Mouse (Mus musculus) forebrain, embryonic 11.5 days (tissue): ENCODE data around the gene Kbtbd4. TPM values are rescaled to one million over a fixed set of nuclear protein-coding genes. Genes with fewer than 3 reads are reported as not detected.

Experiments used
- ATAC-seq: fragments of 200-750 bp; cut with Nextera tagmentation; replicated peaks from 2 replicates; pipeline ENCODE4 v1.8.0; 2017; ENCODE audit warnings: moderate TSS enrichment; ENCODE audit not compliant: low FRiP score
- DNase-seq: peaks from one replicate; pipeline ENCODE4 v3.0.0-alpha.2; 2017; ENCODE audit warnings: low spot score
- H3K27ac ChIP-seq: fragments of 300-500 bp; sonication (generic); 2 replicates; pipeline ENCODE4 v1.5.1; 2014; ENCODE audit warnings: low read depth, low read length
- H3K27me3 ChIP-seq: fragments of 300-500 bp; sonication (generic); 2 replicates; pipeline ENCODE4 v1.6.1; 2014; ENCODE audit warnings: mild to moderate bottlenecking, low read length, mixed read lengths; ENCODE audit not compliant: control insufficient read depth, insufficient read depth
- H3K36me3 ChIP-seq: fragments of 300-500 bp; sonication (generic); 2 replicates; pipeline ENCODE4 v1.6.1; 2014; ENCODE audit warnings: mild to moderate bottlenecking, low read length, moderate library complexity, mixed read lengths; ENCODE audit not compliant: control insufficient read depth, insufficient read depth
- H3K4me1 ChIP-seq: fragments of 300-500 bp; sonication (generic); replicated peaks from 2 replicates; pipeline ENCODE4 v1.6.1; 2014; ENCODE audit warnings: low read length, mixed read lengths; ENCODE audit not compliant: control insufficient read depth, insufficient read depth
- H3K4me2 ChIP-seq: fragments of 300-500 bp; sonication (generic); 2 replicates; pipeline ENCODE4 v1.6.1; 2014; ENCODE audit warnings: low read depth, mild to moderate bottlenecking, low read length, moderate library complexity, mixed read lengths; ENCODE audit not compliant: severe bottlenecking
- H3K4me3 ChIP-seq: fragments of 300-500 bp; sonication (generic); 2 replicates; pipeline ENCODE4 v1.5.1; 2014; ENCODE audit warnings: low read depth, low read length
- H3K9ac ChIP-seq: fragments of 300-500 bp; sonication (generic); 2 replicates; pipeline ENCODE4 v1.6.1; 2014; ENCODE audit warnings: low read length
- H3K9me3 ChIP-seq: fragments of 300-500 bp; sonication (generic); 2 replicates; pipeline ENCODE4 v1.6.1; 2016; ENCODE audit warnings: low read length, mixed read lengths; ENCODE audit not compliant: control insufficient read depth
- WGBS: fragments of 180-500 bp; shearing (Covaris S2); extraction: QIAGEN DNeasy Blood & Tissue Kit; methylation state at CpG from one replicate; pipeline ENCODE4 v1.1.7; 2014; 5-methylcytosine and 5-hydroxymethylcytosine counted together
- polyA plus RNA-seq: library from polyadenylated mRNA; unstranded; fragments of >200 nt; fragmentation: Nextera tagmentation; extraction: Ambion mirVana; gene quantifications from 2 replicates; pipeline ENCODE4 v1.2.1, GENCODE M21; 2014

Kbtbd4 gene
- polyA plus RNA-seq, 1 experiment from 2014 or later: 48.0 TPM

DNA sequence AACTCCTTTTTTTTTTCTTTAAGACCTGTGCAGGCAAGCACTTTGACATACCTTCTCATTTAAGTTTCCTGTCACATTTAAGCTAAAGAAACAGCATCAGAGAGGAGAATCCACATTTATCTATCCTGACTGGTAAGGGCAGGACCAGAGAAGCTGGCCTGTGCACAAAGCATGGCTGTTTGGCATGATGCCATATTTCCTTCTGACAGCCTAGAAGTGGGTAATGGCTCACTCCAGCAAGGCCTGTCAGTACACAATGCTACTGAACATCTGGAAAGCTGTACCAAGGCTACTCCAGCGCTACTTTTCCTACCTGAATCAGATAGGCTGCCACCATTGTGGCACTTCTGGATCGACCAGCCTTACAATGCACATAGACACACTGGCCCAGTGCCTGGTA lies 9.1 kb downstream of the Kbtbd4 start:
- no peak overlapping the region for H3K4me3 ChIP-seq
- H3K4me1 ChIP-seq: peaks cover 2% of the 10 kb centered on the region; the same call in 1 of the 2 replicates
- no peaks in the 10 kb centered on the region for H3K9me3 ChIP-seq
- DNase-seq: no peak
- no peak overlapping the region for H3K27ac ChIP-seq
- no peaks in the 10 kb centered on the region for H3K27me3 ChIP-seq
- ATAC-seq: no peak
- no peaks in the 10 kb centered on the region; the same call in 1 of the 2 replicates for H3K36me3 ChIP-seq
- H3K9ac ChIP-seq: no peak overlapping the region
- 87% methylated on average over 2 of the region's 2 CpGs for WGBS
- H3K4me2 ChIP-seq: no peak overlapping the region

DNA sequence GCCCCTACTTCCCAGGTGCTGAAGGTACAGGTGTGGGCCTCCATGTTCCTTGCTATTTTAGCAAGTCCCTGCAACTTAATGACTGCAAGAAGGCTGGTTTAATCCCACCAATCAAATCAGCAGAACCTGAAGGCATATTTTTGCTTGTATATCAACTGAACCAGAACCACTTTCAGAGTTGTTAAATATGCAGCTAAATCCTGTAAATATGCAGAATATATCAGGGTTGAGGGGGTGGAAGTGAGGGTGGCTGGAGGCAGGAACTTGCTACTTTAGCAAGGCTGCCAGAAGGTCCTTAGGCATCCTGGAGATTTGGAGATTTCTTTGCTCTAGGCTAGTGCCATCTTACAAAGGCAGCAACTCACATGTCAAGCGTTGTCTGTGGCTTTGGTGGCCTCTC lies 11.0 kb downstream of the Kbtbd4 start:
- DNase-seq: no peak
- Histone ChIP-seq H3K4me2 (no peak overlapping the region), H3K9ac (no peak overlapping the region), H3K4me3 (no peak overlapping the region), H3K36me3 (no peaks in the 10 kb centered on the region; the same call in 1 of the 2 replicates), H3K9me3 (no peaks in the 10 kb centered on the region), H3K27me3 (no peaks in the 10 kb centered on the region), H3K27ac (no peak overlapping the region), H3K4me1 (peaks cover 2% of the 10 kb centered on the region; the same call in 1 of the 2 replicates)
- 88% methylated on average over 1 of the region's 1 CpGs for WGBS
- no peak for ATAC-seq

DNA sequence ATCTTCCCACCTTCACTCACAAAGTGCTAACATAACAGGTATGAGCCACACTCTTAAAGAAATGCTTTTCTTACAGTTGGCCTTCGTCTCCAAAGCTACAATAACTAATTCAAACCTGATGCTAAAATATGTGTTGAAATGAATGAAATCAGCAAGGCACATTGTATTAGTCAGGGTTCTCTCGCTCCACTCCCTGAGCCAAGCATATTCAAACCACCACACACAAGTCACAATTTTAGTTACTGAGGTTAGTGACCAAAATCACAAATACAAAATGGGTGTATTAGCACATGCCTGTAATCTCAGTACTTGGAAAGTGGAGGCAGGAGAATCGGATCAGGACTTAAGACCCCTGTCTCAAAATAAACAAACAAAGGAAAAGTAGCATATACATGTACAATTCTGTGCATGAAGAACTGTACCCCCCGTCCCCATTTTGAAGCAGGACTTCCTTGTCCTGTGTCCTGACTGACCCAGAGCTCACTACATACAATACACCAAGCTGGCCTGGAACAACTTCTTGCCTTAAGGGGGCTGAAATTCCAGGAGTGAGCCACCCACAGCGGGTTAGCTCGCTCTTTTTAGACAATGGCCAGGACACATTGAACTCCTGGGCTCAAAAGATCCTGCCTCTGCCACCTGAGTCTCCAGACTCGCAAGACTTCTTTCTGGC lies 12.2 kb downstream of the Kbtbd4 start:
- WGBS: 28% methylated on average over 7 of the region's 7 CpGs
- peak; percentile 6; the same call in 1 of the 2 replicates for ATAC-seq
- no peaks in the 10 kb centered on the region; the same call in 1 of the 2 replicates for H3K36me3 ChIP-seq
- H3K9ac ChIP-seq: peak overlapping the region; percentile 96
- no peak for DNase-seq
- H3K4me3 ChIP-seq: peak overlapping the region; percentile 60
- peaks cover 2% of the 10 kb centered on the region; the same call in 1 of the 2 replicates for H3K4me1 ChIP-seq
- H3K27ac ChIP-seq: peak overlapping the region; percentile 55; the same call in 1 of the 2 replicates
- H3K9me3 ChIP-seq: no peaks in the 10 kb centered on the region
- H3K27me3 ChIP-seq: no peaks in the 10 kb centered on the region
- peak overlapping the region; percentile 70 for H3K4me2 ChIP-seq

DNA sequence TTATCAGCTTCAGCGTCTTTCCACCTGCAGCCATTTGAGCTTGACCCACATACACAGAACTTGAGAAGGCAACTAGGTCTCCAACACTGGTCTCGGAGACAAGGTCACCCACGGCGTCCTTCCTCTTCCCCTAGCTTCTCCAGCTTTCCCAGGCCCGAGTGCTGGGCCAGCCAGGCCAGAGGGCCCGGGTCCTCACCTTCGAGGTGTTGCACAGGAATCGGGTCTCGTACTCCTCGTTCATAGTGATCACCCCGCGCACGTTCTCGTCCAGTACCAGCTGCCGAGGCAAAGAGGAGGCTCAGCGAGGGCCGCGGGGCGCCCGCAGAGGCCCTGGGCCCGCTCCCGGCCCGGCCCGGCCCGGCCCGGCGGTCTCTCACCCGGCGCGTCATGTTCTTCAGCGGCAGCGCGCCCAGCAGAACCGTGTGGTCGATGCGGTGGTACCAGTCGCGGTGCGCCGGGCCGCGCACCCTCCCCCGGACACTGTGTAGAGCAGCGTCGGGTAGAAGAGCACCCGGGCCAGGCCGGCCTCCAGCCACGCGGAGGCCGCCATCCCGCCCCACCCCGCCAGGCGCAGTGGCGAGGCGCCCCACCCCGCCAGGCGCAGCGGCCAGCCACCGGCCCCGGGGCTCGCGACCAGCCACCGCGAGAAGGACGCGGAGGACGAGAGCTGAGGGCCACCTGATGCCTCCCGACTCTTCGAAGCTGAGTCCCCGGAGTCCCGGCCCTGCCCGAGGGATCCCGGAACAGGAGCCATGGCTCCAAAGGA lies 12.9 kb downstream of the Kbtbd4 start:
- WGBS: under 1% methylated on average over 69 of the region's 73 CpGs

DNA sequence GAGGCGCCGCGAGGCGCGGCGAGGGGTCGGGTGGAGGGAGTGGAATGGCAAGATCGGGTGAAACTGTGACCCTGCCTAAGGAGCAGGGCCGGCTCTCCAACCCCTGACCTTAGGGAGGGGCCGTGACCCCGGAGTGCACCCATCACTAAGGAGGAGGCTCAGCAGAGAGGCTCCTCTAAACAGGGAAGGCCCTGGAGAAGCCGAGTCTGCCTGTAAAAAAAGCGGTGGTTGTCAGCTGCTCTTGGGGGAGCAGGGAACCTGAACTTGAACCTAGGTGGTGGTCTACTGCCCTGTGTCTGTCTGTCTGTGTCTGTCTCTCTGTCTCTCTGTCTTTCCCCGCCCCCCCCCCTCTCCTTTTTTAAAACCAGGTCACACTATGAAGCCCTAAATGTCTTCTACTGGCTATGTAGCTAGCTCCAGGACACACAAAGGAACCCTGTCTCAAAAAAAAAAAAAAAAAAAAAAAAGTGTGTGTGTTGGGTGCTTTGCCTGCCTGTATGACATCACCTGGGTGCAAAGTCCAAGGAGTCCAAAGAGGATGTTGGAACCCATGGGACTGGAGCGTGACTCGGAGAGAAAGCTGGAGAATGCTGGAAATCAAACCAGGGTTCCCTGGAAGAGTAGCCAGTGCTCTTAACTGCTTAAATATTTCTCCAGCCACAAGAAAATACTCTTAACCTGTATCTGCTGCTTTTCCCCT lies 13.6 kb downstream of the Kbtbd4 start:
- H3K27me3 ChIP-seq: no peaks in the 10 kb centered on the region
- ATAC-seq (no peak; the same call in none of the 2 replicates), DNase-seq (no peak)
- H3K9ac ChIP-seq: peak overlapping the region; percentile 96
- H3K4me2 ChIP-seq: peak overlapping the region; percentile 70
- no peaks in the 10 kb centered on the region; the same call in 1 of the 2 replicates for H3K36me3 ChIP-seq
- H3K4me3 ChIP-seq: peak overlapping the region; percentile 60
- WGBS: 14% methylated on average over 15 of the region's 16 CpGs
- H3K9me3 ChIP-seq: no peaks in the 10 kb centered on the region
- H3K27ac ChIP-seq: peak overlapping the region; percentile 55
- peaks cover 2% of the 10 kb centered on the region; the same call in 1 of the 2 replicates for H3K4me1 ChIP-seq

More for the DNA sequence above, 12.9 kb downstream of the Kbtbd4 start:
- H3K27ac ChIP-seq: peak overlapping the region; percentile 55
- peak; percentile 88 for ATAC-seq
- peak overlapping the region; percentile 70 for H3K4me2 ChIP-seq
- DNase-seq: peak; percentile 86
- H3K9me3 ChIP-seq: no peaks in the 10 kb centered on the region
- H3K4me1 ChIP-seq: peaks cover 2% of the 10 kb centered on the region; the same call in 1 of the 2 replicates
- peak overlapping the region; percentile 60 for H3K4me3 ChIP-seq
- H3K27me3 ChIP-seq: no peaks in the 10 kb centered on the region
- no peaks in the 10 kb centered on the region; the same call in 1 of the 2 replicates for H3K36me3 ChIP-seq
- H3K9ac ChIP-seq: peak overlapping the region; percentile 96

DNA sequence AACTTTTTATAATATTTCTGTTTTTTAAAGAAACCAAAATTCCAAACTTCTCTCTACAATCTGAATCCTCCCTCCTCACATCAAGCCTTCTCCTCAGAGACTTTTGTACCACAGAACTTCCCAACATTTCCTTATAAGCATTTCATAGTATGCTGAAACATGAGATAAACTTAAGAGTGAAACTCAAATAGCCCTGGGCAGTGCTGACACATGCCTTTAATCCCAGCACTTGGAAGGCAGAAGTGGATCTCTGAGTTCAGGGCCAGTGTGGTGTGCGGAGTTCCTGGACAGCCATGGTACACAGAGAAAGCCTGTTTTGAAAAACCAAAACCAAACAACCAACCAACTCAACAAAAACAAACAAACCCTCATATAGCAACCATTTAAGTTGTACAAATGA lies 16.6 kb downstream of the Kbtbd4 start:
- 85% methylated on average over 1 of the region's 1 CpGs for WGBS
- Histone ChIP-seq H3K36me3 (no peaks in the 10 kb centered on the region), H3K27me3 (no peaks in the 10 kb centered on the region), H3K9me3 (no peaks in the 10 kb centered on the region), H3K4me1 (peaks cover 2% of the 10 kb centered on the region; the same call in 1 of the 2 replicates), H3K9ac (no peak overlapping the region), H3K4me2 (no peak overlapping the region), H3K4me3 (no peak overlapping the region), H3K27ac (no peak overlapping the region)
- DNase-seq: no peak
- ATAC-seq: no peak

DNA sequence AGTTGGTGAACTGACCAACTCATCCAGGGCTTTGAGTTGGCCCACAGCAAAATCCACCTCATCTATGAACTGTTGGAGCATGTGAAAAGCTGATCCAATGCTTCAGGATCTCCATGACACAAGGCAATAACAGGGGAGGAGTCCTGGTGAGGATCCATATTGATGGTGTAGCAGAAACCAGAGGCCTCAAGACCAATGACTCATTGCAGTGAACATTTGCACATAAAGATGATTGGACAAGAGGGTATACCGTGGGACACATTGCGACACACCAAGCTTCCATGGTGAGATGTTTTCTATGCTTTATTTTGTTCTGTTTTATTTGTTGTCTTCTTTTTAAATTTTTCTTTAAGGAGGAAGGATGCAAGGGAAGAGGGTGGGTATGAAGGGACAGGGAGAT lies 18.1 kb downstream of the Kbtbd4 start:
- Histone ChIP-seq H3K4me3 (no peak overlapping the region), H3K36me3 (no peaks in the 10 kb centered on the region), H3K27ac (no peak overlapping the region), H3K9me3 (no peaks in the 10 kb centered on the region), H3K4me1 (peaks cover 2% of the 10 kb centered on the region; the same call in 1 of the 2 replicates), H3K27me3 (no peaks in the 10 kb centered on the region), H3K4me2 (no peak overlapping the region), H3K9ac (no peak overlapping the region)
- ATAC-seq: no peak
- DNase-seq: no peak
- 99% methylated on average over 2 of the region's 2 CpGs for WGBS

DNA sequence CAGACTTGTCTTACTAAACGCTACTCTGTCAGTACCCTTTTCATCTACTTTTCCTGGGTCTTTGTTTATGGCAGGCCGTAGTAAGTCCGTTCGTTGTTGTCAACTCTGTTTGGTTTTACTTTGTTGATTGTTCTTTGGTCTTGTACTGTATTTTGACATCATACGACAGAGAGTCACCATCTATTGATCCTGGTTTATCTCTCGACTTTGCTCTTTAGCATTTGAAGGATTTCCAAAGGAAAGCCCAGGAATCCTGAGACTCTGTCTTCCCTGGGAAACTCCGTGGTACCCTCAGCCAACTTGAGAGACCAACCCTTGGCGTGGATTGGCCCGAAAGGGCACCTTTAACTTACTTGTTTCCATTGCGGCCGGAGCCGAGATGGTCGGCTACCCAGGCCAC lies 24.0 kb downstream of the Kbtbd4 start:
- Histone ChIP-seq H3K4me3 (no peak overlapping the region), H3K4me1 (no peaks in the 10 kb centered on the region), H3K9ac (no peak overlapping the region), H3K27ac (no peak overlapping the region), H3K4me2 (no peak overlapping the region), H3K9me3 (no peaks in the 10 kb centered on the region), H3K27me3 (no peaks in the 10 kb centered on the region), H3K36me3 (no peaks in the 10 kb centered on the region)
- 88% methylated on average over 13 of the region's 13 CpGs for WGBS
- ATAC-seq (no peak), DNase-seq (no peak)
